Mouse (Mus musculus): ENCODE measurements around the gene Twf2. TPM values are rescaled to one million over a fixed set of nuclear protein-coding genes. Genes with fewer than 3 reads are reported as not detected.
A peak's percentile ranks its signal among the peaks of the same experiment; 100 is the strongest.

The Twf2 gene
- polyA plus RNA-seq, 1 experiment from 2014 or later: 25.6 TPM

DNA sequence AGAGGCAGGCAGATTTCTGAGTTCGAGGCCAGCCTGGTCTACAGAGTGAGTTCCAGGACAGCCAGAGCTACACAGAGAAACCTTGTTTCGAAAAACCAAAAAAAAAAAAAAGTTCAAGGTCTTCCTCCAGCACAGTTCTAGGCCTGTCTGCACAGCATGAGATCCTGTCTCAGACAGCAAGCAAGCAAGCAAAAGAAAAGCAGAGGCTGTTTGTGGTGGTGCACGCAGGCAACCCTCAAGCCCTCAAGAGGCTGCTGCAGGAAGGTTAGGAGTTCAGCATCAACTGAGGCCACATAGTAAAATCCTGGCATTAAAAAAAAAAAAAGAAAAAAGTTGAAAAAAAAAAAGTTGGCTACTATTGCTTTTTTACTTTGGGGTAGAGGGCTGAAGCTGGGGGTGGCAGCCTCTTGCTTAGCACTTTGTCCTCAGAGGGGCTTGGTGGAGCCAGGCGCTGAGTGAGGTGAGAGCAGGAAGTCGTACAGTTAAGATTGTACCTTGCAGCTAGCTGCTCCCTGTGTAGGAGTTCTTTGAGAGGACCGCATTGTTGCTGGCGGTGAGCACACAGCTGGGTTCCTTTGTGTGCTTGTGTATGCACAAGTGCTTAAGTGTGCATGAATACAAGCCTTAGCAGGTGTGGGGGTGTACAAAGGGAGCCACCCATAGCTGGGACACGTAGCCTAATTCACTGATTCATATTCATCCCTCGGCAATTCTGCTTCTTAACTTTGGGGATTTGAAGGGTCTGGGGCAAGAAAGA lies 8.1 kb downstream of the Twf2 start:
- H3K9ac ChIP-seq (ENCODE audit: low read depth, low read length): peak overlapping the region; percentile 41; the same call in 1 of the 2 replicates

DNA sequence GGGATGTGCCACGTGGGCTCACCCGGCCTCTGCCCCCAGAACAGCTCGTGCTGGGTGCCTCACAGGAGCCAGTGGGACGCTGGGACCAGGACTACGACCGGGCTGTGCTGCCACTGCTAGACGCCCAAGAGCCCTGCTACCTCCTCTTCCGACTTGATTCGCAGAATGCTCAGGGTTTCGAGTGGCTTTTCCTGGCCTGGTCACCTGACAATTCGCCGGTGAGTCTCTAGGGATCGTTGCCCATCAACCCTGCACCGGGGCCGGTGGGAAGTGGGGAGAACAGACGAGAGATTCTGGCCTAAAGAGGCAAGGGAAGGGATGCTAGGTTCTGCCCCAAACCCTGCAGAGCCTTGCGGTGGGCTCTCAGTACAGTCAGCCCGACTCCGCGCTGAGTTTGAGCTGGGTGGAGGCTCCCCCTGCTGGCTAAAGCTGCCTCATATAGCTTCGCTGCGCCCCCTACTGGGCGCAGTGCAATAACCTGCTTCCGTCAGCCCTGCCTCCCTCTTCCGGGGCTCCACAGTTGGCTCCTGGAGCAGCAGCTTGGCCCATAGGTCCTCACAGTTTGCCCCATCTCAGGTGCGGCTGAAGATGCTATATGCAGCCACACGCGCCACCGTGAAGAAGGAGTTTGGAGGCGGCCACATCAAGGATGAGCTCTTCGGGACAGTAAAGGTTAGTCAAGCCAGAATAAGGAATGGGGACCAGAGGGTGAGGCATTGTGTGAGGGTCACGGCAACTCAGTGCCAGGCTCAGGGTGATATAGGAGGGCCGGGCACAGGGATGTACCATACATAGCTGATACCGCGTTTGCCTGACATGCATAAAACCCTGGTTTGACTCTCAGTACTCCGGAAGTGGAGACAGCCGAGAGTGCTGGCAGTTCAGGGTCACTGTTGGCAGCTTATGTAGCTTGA lies 9.0 kb downstream of the Twf2 start:
- peak; percentile 100 for TF ChIP-seq CTCF (IDR thresholded peaks at IDR 0.05; ENCODE audit: low read depth)
- H3K4me1 ChIP-seq (replicated peaks; ENCODE audit: control insufficient read depth, insufficient read depth, low read length): no peaks in the 10 kb centered on the region
- H3K27ac ChIP-seq (ENCODE audit: low read depth, low read length): no peak overlapping the region
- peak overlapping the region; percentile 26 for H3K4me3 ChIP-seq (ENCODE audit: low read depth, low read length)
- H3K9ac ChIP-seq (ENCODE audit: low read depth, low read length): peak overlapping the region; percentile 41; the same call in 1 of the 2 replicates
- H3K36me3 ChIP-seq (ENCODE audit: control insufficient read depth, insufficient read depth): peaks cover 36% of the 10 kb centered on the region
- peak; percentile 78 for ATAC-seq
- no peaks in the 10 kb centered on the region for H3K27me3 ChIP-seq (replicated peaks; ENCODE audit: control insufficient read depth, insufficient read depth, low read length)
- no peaks in the 10 kb centered on the region for H3K9me3 ChIP-seq (ENCODE audit: control insufficient read depth)
- WGBS: 23% methylated on average over 37 of the region's 37 CpGs
- peak overlapping the region; percentile 65 for H3K4me2 ChIP-seq (replicated peaks; ENCODE audit: low read depth)

More for the DNA sequence above, 8.1 kb downstream of the Twf2 start:
- Histone ChIP-seq H3K27me3 (replicated peaks; ENCODE audit: control insufficient read depth, insufficient read depth, low read length) (no peaks in the 10 kb centered on the region), H3K36me3 (ENCODE audit: control insufficient read depth, insufficient read depth) (peaks cover 36% of the 10 kb centered on the region), H3K4me3 (ENCODE audit: low read depth, low read length) (0 out of 2 replicates have a peak overlapping the region, but pooled peaks have one; percentile 26), H3K9me3 (ENCODE audit: control insufficient read depth) (no peaks in the 10 kb centered on the region), H3K4me2 (replicated peaks; ENCODE audit: low read depth) (peak overlapping the region; percentile 65), H3K4me1 (replicated peaks; ENCODE audit: control insufficient read depth, insufficient read depth, low read length) (no peaks in the 10 kb centered on the region), H3K27ac (ENCODE audit: low read depth, low read length) (no peak overlapping the region)
- ATAC-seq: no peak
- TF ChIP-seq CTCF (IDR thresholded peaks at IDR 0.05; ENCODE audit: low read depth): no peak
- 72% methylated on average over 9 of the region's 9 CpGs for WGBS

DNA sequence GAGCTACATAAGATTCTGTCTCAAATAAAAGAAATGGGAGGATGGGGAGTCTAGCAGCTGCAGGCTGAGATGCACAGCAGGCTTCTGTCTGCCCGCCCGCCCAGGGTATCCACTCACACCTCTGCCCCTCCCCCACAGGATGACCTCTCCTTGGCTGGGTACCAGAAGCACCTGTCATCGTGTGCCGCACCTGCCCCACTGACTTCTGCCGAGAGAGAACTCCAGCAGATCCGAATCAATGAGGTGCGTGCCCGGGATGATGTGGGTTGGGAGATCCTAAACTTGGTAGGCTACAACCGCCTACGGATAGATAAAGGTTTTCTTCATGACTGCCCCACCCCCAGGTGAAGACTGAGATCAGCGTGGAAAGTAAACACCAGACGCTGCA lies 9.7 kb downstream of the Twf2 start:
- Histone ChIP-seq H3K4me3 (ENCODE audit: low read depth, low read length) (no peak overlapping the region), H3K4me2 (replicated peaks; ENCODE audit: low read depth) (0 out of 2 replicates have a peak overlapping the region, but pooled peaks have one; percentile 65), H3K27me3 (replicated peaks; ENCODE audit: control insufficient read depth, insufficient read depth, low read length) (no peaks in the 10 kb centered on the region), H3K36me3 (ENCODE audit: control insufficient read depth, insufficient read depth) (peaks cover 36% of the 10 kb centered on the region), H3K27ac (ENCODE audit: low read depth, low read length) (no peak overlapping the region), H3K4me1 (replicated peaks; ENCODE audit: control insufficient read depth, insufficient read depth, low read length) (no peaks in the 10 kb centered on the region), H3K9ac (ENCODE audit: low read depth, low read length) (no peak overlapping the region), H3K9me3 (ENCODE audit: control insufficient read depth) (no peaks in the 10 kb centered on the region)
- no peak for ATAC-seq
- no peak for TF ChIP-seq CTCF (IDR thresholded peaks at IDR 0.05; ENCODE audit: low read depth)
- WGBS: 63% methylated on average over 12 of the region's 12 CpGs

DNA sequence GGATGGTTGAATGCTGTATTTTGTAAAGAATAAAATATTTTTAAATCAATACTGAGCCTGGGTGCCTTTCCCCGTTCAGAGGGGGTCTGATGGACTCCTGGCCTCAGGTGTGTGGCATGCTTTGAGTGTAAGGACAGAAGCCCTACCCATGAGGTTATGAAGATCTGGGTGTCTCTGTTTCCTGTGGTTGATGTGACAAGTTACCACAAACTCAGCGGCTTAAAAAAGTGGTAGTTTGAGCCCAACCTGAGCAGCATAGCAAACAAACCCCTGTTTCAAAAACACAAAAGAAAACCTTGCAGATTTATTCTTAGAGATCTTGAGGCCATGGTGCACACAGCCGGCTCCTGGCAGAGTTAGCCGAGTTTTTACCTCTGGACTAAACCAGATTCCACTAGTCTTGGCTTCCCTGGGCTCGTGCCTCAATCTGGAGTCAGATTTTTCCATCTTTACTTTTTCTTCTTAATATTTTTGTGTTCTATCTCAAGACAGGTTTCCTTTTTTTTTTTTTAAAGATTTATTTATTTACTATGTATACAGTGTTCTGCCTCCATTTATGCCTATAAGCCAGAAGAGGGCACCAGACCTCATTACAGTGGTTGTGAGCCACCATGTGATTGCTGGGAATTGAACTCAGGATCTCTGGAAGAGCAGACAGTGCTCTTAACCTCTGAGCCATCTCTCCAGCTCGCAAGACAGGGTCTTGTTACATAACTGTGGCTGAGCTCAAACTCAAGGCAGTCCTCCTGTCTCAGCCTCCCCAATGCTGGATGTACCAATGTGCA lies 12.6 kb downstream of the Twf2 start:
- H3K4me3 ChIP-seq (ENCODE audit: low read depth, low read length): no peak overlapping the region
- no peak overlapping the region for H3K27ac ChIP-seq (ENCODE audit: low read depth, low read length)
- H3K9me3 ChIP-seq (ENCODE audit: control insufficient read depth): no peaks in the 10 kb centered on the region
- ATAC-seq: no peak
- TF ChIP-seq CTCF (IDR thresholded peaks at IDR 0.05; ENCODE audit: low read depth): peak; percentile 66
- WGBS: 78% methylated on average over 6 of the region's 6 CpGs
- no peaks in the 10 kb centered on the region for H3K4me1 ChIP-seq (replicated peaks; ENCODE audit: control insufficient read depth, insufficient read depth, low read length)
- peaks cover 30% of the 10 kb centered on the region for H3K36me3 ChIP-seq (ENCODE audit: control insufficient read depth, insufficient read depth)
- H3K4me2 ChIP-seq (replicated peaks; ENCODE audit: low read depth): no peak overlapping the region
- no peaks in the 10 kb centered on the region for H3K27me3 ChIP-seq (replicated peaks; ENCODE audit: control insufficient read depth, insufficient read depth, low read length)
- no peak overlapping the region for H3K9ac ChIP-seq (ENCODE audit: low read depth, low read length)

DNA sequence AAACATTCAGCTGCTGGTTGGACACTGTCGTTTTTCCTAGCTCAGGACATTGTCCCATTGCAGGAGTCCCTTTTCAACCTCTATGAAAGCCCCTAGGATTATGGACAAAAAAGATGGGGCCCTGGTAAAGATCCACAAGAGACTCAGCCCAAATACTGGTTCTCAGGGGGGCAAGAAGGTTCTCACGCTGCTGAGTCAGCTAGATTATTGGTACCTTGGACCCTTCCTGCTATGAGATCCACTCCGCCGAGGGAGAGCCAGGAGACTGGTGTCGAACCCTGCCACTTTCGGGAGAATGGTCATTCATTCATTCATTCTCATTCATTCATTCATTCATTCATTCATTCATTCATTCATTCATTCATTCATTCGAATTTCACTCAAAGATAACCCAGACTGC lies 14.1 kb downstream of the Twf2 start:
- Histone ChIP-seq H3K4me2 (replicated peaks; ENCODE audit: low read depth) (no peak overlapping the region), H3K9ac (ENCODE audit: low read depth, low read length) (no peak overlapping the region), H3K4me1 (replicated peaks; ENCODE audit: control insufficient read depth, insufficient read depth, low read length) (no peaks in the 10 kb centered on the region), H3K27me3 (replicated peaks; ENCODE audit: control insufficient read depth, insufficient read depth, low read length) (no peaks in the 10 kb centered on the region), H3K27ac (ENCODE audit: low read depth, low read length) (no peak overlapping the region), H3K9me3 (ENCODE audit: control insufficient read depth) (no peaks in the 10 kb centered on the region), H3K4me3 (ENCODE audit: low read depth, low read length) (no peak overlapping the region), H3K36me3 (ENCODE audit: control insufficient read depth, insufficient read depth) (peaks cover 30% of the 10 kb centered on the region)
- ATAC-seq: no peak
- TF ChIP-seq CTCF (IDR thresholded peaks at IDR 0.05; ENCODE audit: low read depth): no peak
- WGBS: 87% methylated on average over 7 of the region's 7 CpGs

All from intestine, postnatal 0 days (tissue).